Mouse (Mus musculus) large intestine, adult 2 months (tissue): ENCODE measurements around the gene Spsb1. TPM values are rescaled to one million over a fixed set of nuclear protein-coding genes. Genes with fewer than 3 reads are reported as not detected.

ENCODE experiments used
- DNase-seq: peaks from one replicate; pipeline ENCODE4 v3.0.0-alpha.2; 2012; ENCODE audit warnings: low read depth, low spot score
- WGBS: fragments of 180-500 bp; shearing (Covaris S2); methylation state at CpG from one replicate; pipeline ENCODE4 v1.1.7; 2018; 5-methylcytosine and 5-hydroxymethylcytosine counted together
- polyA plus RNA-seq: library from polyadenylated mRNA; depleted of rRNA; stranded (reverse); fragments of >200 nt; gene quantifications from 2 replicates; pipeline ENCODE4 v1.2.3, GENCODE M21; 2012

The Spsb1 gene
- polyA plus RNA-seq, 1 experiment: 21.5 TPM

- DNase-seq: no peak
Measured at GRCm38 (mm10) chr4:149870412-149870811, 84.4 kb downstream of the Spsb1 start.

GRCm38 (mm10) chr4:149868725-149869124, 86.1 kb downstream of the Spsb1 start:
- 80% methylated on average over 14 of the region's 14 CpGs for WGBS
- DNase-seq: no peak

GRCm38 (mm10) chr4:149868009-149868408, 86.8 kb downstream of the Spsb1 start:
- WGBS: 66% methylated on average over 9 of the region's 9 CpGs
- DNase-seq: no peak

GRCm38 (mm10) chr4:149867351-149867750, 87.5 kb downstream of the Spsb1 start:
- 68% methylated on average over 4 of the region's 4 CpGs for WGBS
- DNase-seq: no peak

- DNase-seq: no peak
- 69% methylated on average over 4 of the region's 4 CpGs for WGBS
Measured at GRCm38 (mm10) chr4:149864395-149864794, 90.4 kb downstream of the Spsb1 start.

- 79% methylated on average over 9 of the region's 9 CpGs for WGBS
- DNase-seq: no peak
Measured at GRCm38 (mm10) chr4:149863522-149863921, 91.3 kb downstream of the Spsb1 start.

GRCm38 (mm10) chr4:149860393-149860792, 94.5 kb downstream of the Spsb1 start:
- WGBS: 80% methylated on average over 6 of the region's 6 CpGs
- DNase-seq: no peak

- no peak for DNase-seq
- WGBS: 56% methylated on average over 8 of the region's 8 CpGs
Measured at GRCm38 (mm10) chr4:149858584-149858983, 96.3 kb downstream of the Spsb1 start.

- WGBS: 84% methylated on average over 6 of the region's 6 CpGs
Measured at GRCm38 (mm10) chr4:149858097-149858496, 96.7 kb downstream of the Spsb1 start.

GRCm38 (mm10) chr4:149857688-149858087, 97.2 kb downstream of the Spsb1 start:
- 57% methylated on average over 3 of the region's 3 CpGs for WGBS
- no peak for DNase-seq

More at GRCm38 (mm10) chr4:149858097-149858496, 96.7 kb downstream of the Spsb1 start:
- no peak for DNase-seq

GRCm38 (mm10) chr4:149855892-149856807, 98.7 kb downstream of the Spsb1 start:
- 63% methylated on average over 19 of the region's 19 CpGs for WGBS
- no peak for DNase-seq

- 83% methylated on average over 10 of the region's 10 CpGs for WGBS
- DNase-seq: no peak
Measured at GRCm38 (mm10) chr4:149855180-149855891, 99.5 kb downstream of the Spsb1 start.

GRCm38 (mm10) chr4:149854770-149855169, 100.1 kb downstream of the Spsb1 start:
- DNase-seq: no peak
- WGBS: 59% methylated on average over 9 of the region's 9 CpGs

- 10% methylated on average over 21 of the region's 21 CpGs for WGBS
- DNase-seq: peak; percentile 14
Measured at GRCm38 (mm10) chr4:149854301-149854708, 100.5 kb downstream of the Spsb1 start.

GRCm38 (mm10) chr4:149853698-149854284, 101.1 kb downstream of the Spsb1 start:
- WGBS: 72% methylated on average over 4 of the region's 4 CpGs
- no peak for DNase-seq

- WGBS: 73% methylated on average over 8 of the region's 8 CpGs
- DNase-seq: no peak
Measured at GRCm38 (mm10) chr4:149851554-149851953, 103.3 kb downstream of the Spsb1 start.

GRCm38 (mm10) chr4:149850674-149851073, 104.2 kb downstream of the Spsb1 start:
- WGBS: 32% methylated on average over 10 of the region's 10 CpGs
- DNase-seq: no peak

GRCm38 (mm10) chr4:149850045-149850444, 104.8 kb downstream of the Spsb1 start:
- 82% methylated on average over 7 of the region's 7 CpGs for WGBS
- no peak for DNase-seq

GRCm38 (mm10) chr4:149849035-149849434, 105.8 kb downstream of the Spsb1 start:
- 74% methylated on average over 5 of the region's 5 CpGs for WGBS
- DNase-seq: no peak

GRCm38 (mm10) chr4:149846861-149847631, 107.8 kb downstream of the Spsb1 start:
- WGBS: 63% methylated on average over 22 of the region's 22 CpGs
- DNase-seq: no peak
